Mouse (Mus musculus): ENCODE results near the gene Adprhl1. TPM values are rescaled to one million over a fixed set of nuclear protein-coding genes. Genes with fewer than 3 reads are reported as not detected.
A peak's percentile ranks its signal among the peaks of the same experiment; 100 is the strongest.

Adprhl1 gene
- polyA plus RNA-seq, 1 experiment from 2014 or later = 0.25 TPM

- WGBS = 51% methylated on average over 3 of the region's 3 CpGs
- DNase-seq (ENCODE audit: low spot score) = no peak
- Histone ChIP-seq H3K27ac (no peak overlapping the region), H3K4me3 (peak overlapping the region; percentile 3; the same call in 1 of the 2 replicates), H3K4me1 (replicated peaks) (peaks cover 22% of the 10 kb centered on the region), H3K36me3 (no peaks in the 10 kb centered on the region), H3K9me3 (no peaks in the 10 kb centered on the region), H3K27me3 (ENCODE audit: insufficient read depth, poor library complexity, severe bottlenecking) (peaks cover 58% of the 10 kb centered on the region)
Measured at GRCm38 (mm10) chr8:13202041-13202440, 51.9 kb downstream of the Adprhl1 start.

- peaks cover 23% of the 10 kb centered on the region for H3K4me1 ChIP-seq (replicated peaks)
- no peaks in the 10 kb centered on the region for H3K36me3 ChIP-seq
- H3K4me3 ChIP-seq = peak overlapping the region; percentile 93
- peaks cover 58% of the 10 kb centered on the region for H3K27me3 ChIP-seq (ENCODE audit: insufficient read depth, poor library complexity, severe bottlenecking)
- WGBS = 2% methylated on average over 18 of the region's 18 CpGs
- no peak overlapping the region; the same call in 1 of the 2 replicates for H3K27ac ChIP-seq
- H3K9me3 ChIP-seq = no peaks in the 10 kb centered on the region
- DNase-seq (ENCODE audit: low spot score) = no peak
Measured at GRCm38 (mm10) chr8:13201013-13201334, 53.0 kb downstream of the Adprhl1 start.

DNA sequence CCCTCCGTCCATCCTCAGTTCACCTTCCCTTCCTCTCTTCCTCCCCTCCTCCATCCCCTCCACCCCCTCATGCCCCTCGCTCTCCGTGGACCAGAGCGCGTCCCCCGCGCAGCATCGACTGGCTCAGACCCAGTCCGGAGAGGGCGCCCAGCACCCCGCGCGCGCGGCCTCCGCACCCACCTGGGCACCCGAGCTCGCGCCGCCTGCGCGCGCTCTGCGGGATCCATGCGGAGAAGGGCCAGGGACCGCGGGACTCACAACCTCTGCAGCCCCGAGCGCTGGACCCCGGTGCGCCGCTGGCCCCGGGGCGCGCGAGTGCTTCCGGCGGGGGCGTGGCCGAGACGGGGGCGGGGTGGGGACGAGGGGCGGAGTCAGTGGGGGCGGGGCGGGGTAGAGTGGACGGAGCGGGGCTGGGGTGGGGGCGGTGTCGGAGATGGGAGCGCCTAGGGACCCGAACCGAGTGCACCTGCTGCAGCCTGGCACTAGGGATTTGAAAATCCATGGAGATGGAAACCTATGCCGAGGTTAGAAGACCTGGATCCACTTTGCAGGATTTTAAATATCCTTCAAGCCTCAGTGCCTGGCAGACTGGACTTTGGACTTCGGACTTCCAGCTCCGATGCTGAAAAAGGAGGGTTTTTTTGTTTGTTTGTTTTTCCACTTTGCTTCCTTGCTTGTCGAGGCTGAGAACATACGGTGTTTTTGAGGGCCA, 53.5 kb downstream of the Adprhl1 start, which contains the start of gene Grtp1:
Grtp1 (minus strand) TSS at position 320 of the 712 bp plus-strand sequence.
- peak within 1 kb of the TSS; percentile 84 for H3K27ac ChIP-seq
- H3K4me3 ChIP-seq = peak within 1 kb of the TSS; percentile 93
- H3K9me3 ChIP-seq = no peaks in the 10 kb centered on the region
- under 1% methylated on average over 57 of the region's 58 CpGs for WGBS
- peaks cover 26% of the 10 kb centered on the region for H3K4me1 ChIP-seq (replicated peaks)
- peak; percentile 66 for DNase-seq (ENCODE audit: low spot score)
- peaks cover 58% of the 10 kb centered on the region for H3K27me3 ChIP-seq (ENCODE audit: insufficient read depth, poor library complexity, severe bottlenecking)
- H3K36me3 ChIP-seq = no peaks in the 10 kb centered on the region

GRCm38 (mm10) chr8:13199385-13200061, 54.4 kb downstream of the Adprhl1 start:
- Histone ChIP-seq H3K9me3 (no peaks in the 10 kb centered on the region), H3K36me3 (no peaks in the 10 kb centered on the region), H3K4me1 (replicated peaks) (peaks cover 26% of the 10 kb centered on the region), H3K4me3 (peak overlapping the region; percentile 93), H3K27me3 (ENCODE audit: insufficient read depth, poor library complexity, severe bottlenecking) (peaks cover 58% of the 10 kb centered on the region), H3K27ac (no peak overlapping the region)
- WGBS = 21% methylated on average over 14 of the region's 14 CpGs
- no peak for DNase-seq (ENCODE audit: low spot score)

- Histone ChIP-seq H3K4me3 (no peak overlapping the region), H3K36me3 (no peaks in the 10 kb centered on the region), H3K27me3 (ENCODE audit: insufficient read depth, poor library complexity, severe bottlenecking) (peaks cover 42% of the 10 kb centered on the region), H3K9me3 (no peaks in the 10 kb centered on the region), H3K4me1 (replicated peaks) (peaks cover 26% of the 10 kb centered on the region), H3K27ac (no peak overlapping the region)
- 90% methylated on average over 5 of the region's 5 CpGs for WGBS
- no peak for DNase-seq (ENCODE audit: low spot score)
Measured at GRCm38 (mm10) chr8:13197493-13197892, 56.5 kb downstream of the Adprhl1 start.

DNA sequence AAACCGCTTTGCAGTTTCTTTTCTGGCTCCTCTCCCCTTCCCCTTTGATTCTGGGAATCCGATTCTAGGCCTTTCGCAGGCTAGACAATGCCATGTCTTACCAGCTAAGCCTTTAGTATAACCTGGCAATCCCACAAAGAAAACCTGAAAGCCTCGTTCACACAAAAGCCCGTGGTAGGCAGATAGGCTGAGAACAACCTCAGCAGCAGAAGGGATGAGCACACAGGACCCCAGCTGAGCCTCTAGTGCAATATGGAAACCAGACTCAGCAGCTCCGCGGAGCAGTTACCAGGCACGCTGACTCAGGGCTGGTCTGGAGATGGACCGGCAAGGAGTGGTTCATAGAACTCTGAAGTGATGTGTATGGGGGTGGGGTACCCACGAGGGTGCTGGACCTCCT, 59.1 kb downstream of the Adprhl1 start:
- 36% methylated on average over 10 of the region's 10 CpGs for WGBS
- no peaks in the 10 kb centered on the region for H3K36me3 ChIP-seq
- no peak for DNase-seq (ENCODE audit: low spot score)
- H3K9me3 ChIP-seq = no peaks in the 10 kb centered on the region
- peaks cover 15% of the 10 kb centered on the region for H3K27me3 ChIP-seq (ENCODE audit: insufficient read depth, poor library complexity, severe bottlenecking)
- H3K4me3 ChIP-seq = no peak overlapping the region
- H3K4me1 ChIP-seq (replicated peaks) = peaks cover 9% of the 10 kb centered on the region
- no peak overlapping the region for H3K27ac ChIP-seq

DNA sequence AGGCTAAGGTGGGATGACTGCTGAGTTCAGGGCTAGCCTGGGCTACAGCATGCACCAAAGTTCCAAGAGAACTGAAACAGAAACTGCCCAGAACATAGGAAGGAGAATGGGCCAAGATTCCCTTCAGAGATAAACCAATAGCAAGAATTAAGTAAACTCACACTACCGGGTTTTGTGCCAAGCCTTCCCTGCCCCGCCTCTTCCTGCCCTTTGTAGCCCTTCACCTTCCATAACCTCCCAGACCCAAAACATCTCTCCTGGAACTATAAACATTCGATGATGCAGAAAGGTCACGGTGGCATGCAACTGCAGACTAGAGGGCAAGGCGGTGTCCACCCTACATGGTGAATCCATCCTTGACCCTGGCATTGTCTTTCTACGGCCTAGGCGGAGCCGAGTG, 63.7 kb downstream of the Adprhl1 start:
- Histone ChIP-seq H3K4me1 (replicated peaks) (no peaks in the 10 kb centered on the region), H3K36me3 (peaks cover 18% of the 10 kb centered on the region; the same call in 1 of the 2 replicates), H3K27me3 (ENCODE audit: insufficient read depth, poor library complexity, severe bottlenecking) (no peaks in the 10 kb centered on the region), H3K4me3 (no peak overlapping the region), H3K27ac (no peak overlapping the region), H3K9me3 (no peaks in the 10 kb centered on the region)
- no peak for DNase-seq (ENCODE audit: low spot score)
- WGBS = 88% methylated on average over 8 of the region's 8 CpGs

- Histone ChIP-seq H3K27me3 (ENCODE audit: insufficient read depth, poor library complexity, severe bottlenecking) (no peaks in the 10 kb centered on the region), H3K4me3 (no peak overlapping the region), H3K27ac (no peak overlapping the region), H3K4me1 (replicated peaks) (no peaks in the 10 kb centered on the region), H3K36me3 (peaks cover 28% of the 10 kb centered on the region), H3K9me3 (no peaks in the 10 kb centered on the region)
- WGBS = 92% methylated on average over 1 of the region's 1 CpGs
- DNase-seq (ENCODE audit: low spot score) = no peak
Measured at GRCm38 (mm10) chr8:13188857-13189256, 65.1 kb downstream of the Adprhl1 start.

- Histone ChIP-seq H3K27me3 (ENCODE audit: insufficient read depth, poor library complexity, severe bottlenecking) (no peaks in the 10 kb centered on the region), H3K36me3 (peaks cover 28% of the 10 kb centered on the region), H3K9me3 (no peaks in the 10 kb centered on the region), H3K4me3 (no peak overlapping the region), H3K27ac (no peak overlapping the region), H3K4me1 (replicated peaks) (no peaks in the 10 kb centered on the region)
- no peak for DNase-seq (ENCODE audit: low spot score)
- 91% methylated on average over 13 of the region's 13 CpGs for WGBS
Measured at GRCm38 (mm10) chr8:13188052-13188555, 65.9 kb downstream of the Adprhl1 start.

- no peaks in the 10 kb centered on the region for H3K4me1 ChIP-seq (replicated peaks)
- no peaks in the 10 kb centered on the region for H3K27me3 ChIP-seq (ENCODE audit: insufficient read depth, poor library complexity, severe bottlenecking)
- H3K9me3 ChIP-seq = no peaks in the 10 kb centered on the region
- peaks cover 28% of the 10 kb centered on the region for H3K36me3 ChIP-seq
- H3K27ac ChIP-seq = no peak overlapping the region
- 82% methylated on average over 7 of the region's 7 CpGs for WGBS
- H3K4me3 ChIP-seq = no peak overlapping the region
- no peak for DNase-seq (ENCODE audit: low spot score)
Measured at GRCm38 (mm10) chr8:13187638-13188037, 66.3 kb downstream of the Adprhl1 start.

- Histone ChIP-seq H3K36me3 (peaks cover 28% of the 10 kb centered on the region), H3K27ac (no peak overlapping the region), H3K4me3 (no peak overlapping the region), H3K9me3 (no peaks in the 10 kb centered on the region), H3K4me1 (replicated peaks) (no peaks in the 10 kb centered on the region), H3K27me3 (ENCODE audit: insufficient read depth, poor library complexity, severe bottlenecking) (no peaks in the 10 kb centered on the region)
- WGBS = 84% methylated on average over 9 of the region's 9 CpGs
- no peak for DNase-seq (ENCODE audit: low spot score)
Measured at GRCm38 (mm10) chr8:13187229-13187628, 66.7 kb downstream of the Adprhl1 start.

DNA sequence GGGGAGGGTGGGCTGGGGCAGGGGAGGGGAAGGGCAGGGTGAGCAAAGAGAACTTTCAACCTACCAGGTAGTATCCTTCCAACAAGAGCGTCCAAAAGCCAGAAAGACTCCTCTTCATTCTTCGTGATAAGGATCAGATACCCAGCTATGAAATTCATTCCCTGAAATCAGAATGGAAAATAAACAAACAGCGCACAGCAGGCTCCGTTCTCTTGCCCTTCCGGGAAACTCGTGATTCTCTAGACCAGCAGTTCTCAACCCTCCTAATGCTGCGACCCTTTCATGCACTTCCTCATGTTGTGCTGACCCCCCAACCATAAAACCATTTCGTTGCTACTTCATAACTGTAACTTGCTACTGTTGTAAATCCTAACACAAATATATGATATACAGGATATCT, 67.1 kb downstream of the Adprhl1 start:
- Histone ChIP-seq H3K27me3 (ENCODE audit: insufficient read depth, poor library complexity, severe bottlenecking) (no peaks in the 10 kb centered on the region), H3K4me3 (no peak overlapping the region), H3K4me1 (replicated peaks) (no peaks in the 10 kb centered on the region), H3K27ac (no peak overlapping the region), H3K9me3 (no peaks in the 10 kb centered on the region), H3K36me3 (peaks cover 28% of the 10 kb centered on the region)
- WGBS = 91% methylated on average over 8 of the region's 8 CpGs
- no peak for DNase-seq (ENCODE audit: low spot score)

GRCm38 (mm10) chr8:13181691-13181976, 72.3 kb downstream of the Adprhl1 start:
- WGBS = 52% methylated on average over 2 of the region's 2 CpGs

More at GRCm38 (mm10) chr8:13181691-13181976, 72.3 kb downstream of the Adprhl1 start:
- no peak overlapping the region for H3K27ac ChIP-seq
- DNase-seq (ENCODE audit: low spot score) = no peak
- H3K4me3 ChIP-seq = no peak overlapping the region
- H3K4me1 ChIP-seq (replicated peaks) = no peaks in the 10 kb centered on the region
- H3K27me3 ChIP-seq (ENCODE audit: insufficient read depth, poor library complexity, severe bottlenecking) = no peaks in the 10 kb centered on the region
- no peaks in the 10 kb centered on the region for H3K9me3 ChIP-seq
- H3K36me3 ChIP-seq = peaks cover 43% of the 10 kb centered on the region
